Mouse (Mus musculus) left cerebral cortex, postnatal 36 days (tissue): ENCODE measurements around the gene Lmod3. TPM values are rescaled to one million over a fixed set of nuclear protein-coding genes. Genes with fewer than 3 reads are reported as not detected.

Source experiments
- DNase-seq, 2 experiments: peaks; one replicate each; pipeline ENCODE4 v3.0.0; 2021 to 2022; ENCODE audit warnings: low spot score in 2 of 2, mixed read lengths in 1 of 2
- intact Hi-C: fragments of 180-260 bp; cut with DNase I; formaldehyde crosslinking; loops from one replicate; pipeline ENCODE4 v1.15.1; 2025
- total RNA-seq, 2 experiments: library from RNA; stranded (reverse); gene quantifications; 2 replicates each; pipeline ENCODE4 v1.2.3; 2021

Lmod3 gene
- total RNA-seq, 2 experiments from 2014 or later, result 0.17 TPM; not detected in 1

GRCm38 (mm10) chr6:97208406-97208805, 44.2 kb downstream of the Lmod3 start:
- no peak for DNase-seq
- intact Hi-C loops, result no loop called here

- DNase-seq, result no peak
- intact Hi-C loops, result no loop called here
Measured at GRCm38 (mm10) chr6:97207085-97207484, 45.5 kb downstream of the Lmod3 start.

- intact Hi-C loops, result loop anchor here (2.0 kb wide), 1 partner anchor 27 kb away; the partner anchor contains the start of gene Tmf1
- DNase-seq, result peak; percentile 96
Measured at GRCm38 (mm10) chr6:97205439-97205885, 47.1 kb downstream of the Lmod3 start, which contains the start of gene Uba3. Gene Uba3, minus strand, starts transcription at chr6:97205647.

GRCm38 (mm10) chr6:97204952-97205351, 47.6 kb downstream of the Lmod3 start:
- peak in 1 of 2 experiments; percentile 27 for DNase-seq
- intact Hi-C loops, result loop anchor here (2.0 kb wide), 1 partner anchor 26 kb away; the partner anchor contains the start of gene Tmf1

- intact Hi-C loops, result loop anchor here (2.0 kb wide), 1 partner anchor 26 kb away; the partner anchor contains the start of gene Tmf1
- no peak for DNase-seq
Measured at GRCm38 (mm10) chr6:97204252-97204869, 48.2 kb downstream of the Lmod3 start.

- DNase-seq, result no peak
- intact Hi-C loops, result no loop called here
Measured at GRCm38 (mm10) chr6:97202477-97202876, 50.1 kb downstream of the Lmod3 start.

- intact Hi-C loops, result no loop called here
- no peak for DNase-seq
Measured at GRCm38 (mm10) chr6:97200437-97200836, 52.1 kb downstream of the Lmod3 start.

Other genes with a start within 250 kb of the Lmod3 start
- under 1 TPM; 0.30 to 0.41 TPM for gene Fam19a4, start 192.3 kb downstream of the Lmod3 start, total RNA-seq
- gene Eogt, start 103.6 kb downstream of the Lmod3 start, total RNA-seq, result 10 to 100 TPM; 25.4 to 31.1 TPM
- gene Tmf1, start 73.6 kb downstream of the Lmod3 start, total RNA-seq, result 10 to 100 TPM; 51.6 to 54.3 TPM
- gene Uba3, start 47.1 kb downstream of the Lmod3 start, total RNA-seq, result 10 to 100 TPM; 64.2 to 72.2 TPM
- gene Arl6ip5, start 42.1 kb downstream of the Lmod3 start, total RNA-seq, result 100 to 1,000 TPM; 194 to 211 TPM